Mouse (Mus musculus) 416B (cell line): ENCODE data around the gene Phxr2.
"Not testable (repeated sequence)": the region's sequence is repeated elsewhere in the genome, so short reads cannot be mapped to it uniquely, and the experiment has no call there.

Source experiments
- DNase-seq: peaks from one replicate; pipeline ENCODE4 v3.0.0; 2011; ENCODE audit warnings: low read depth

The Phxr2 gene

GRCm38 (mm10) chr10:99126225-99126624, at the start of gene Phxr2:
Phxr2 (minus strand) TSS chr10:99126325.
- no peak for DNase-seq

DNA sequence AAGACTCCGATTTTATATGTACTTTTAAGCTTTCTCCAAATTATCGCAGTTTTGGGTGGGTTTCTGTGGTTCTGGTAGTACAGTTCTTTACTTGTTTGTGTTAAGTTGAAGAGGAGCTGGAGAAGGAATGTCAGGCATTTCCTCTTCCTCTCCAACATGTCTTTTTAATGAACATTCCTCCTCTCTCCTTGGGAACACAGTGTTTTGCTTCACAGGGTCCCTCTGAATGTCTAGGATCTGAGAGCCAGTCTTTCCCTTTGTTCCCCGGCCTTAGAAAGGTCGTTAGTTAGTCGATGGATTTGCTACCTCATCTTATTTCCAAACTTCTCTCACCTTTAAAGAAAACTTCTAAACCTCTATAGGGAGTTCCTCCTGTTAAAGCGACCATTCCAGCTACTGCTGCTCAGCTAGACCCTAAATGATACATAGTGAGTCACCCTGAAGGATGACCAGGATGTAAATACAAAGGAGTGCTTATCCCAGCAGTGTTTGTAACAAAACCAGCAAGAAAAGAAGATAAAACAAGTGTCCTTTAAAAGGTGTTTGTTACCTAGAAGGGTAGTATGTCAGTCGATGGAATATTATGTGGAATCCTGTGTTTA, 46.9 kb upstream of the Phxr2 start:
- DNase-seq, result no peak

- no peak for DNase-seq
Observed at GRCm38 (mm10) chr10:99171961-99172497, 45.9 kb upstream of the Phxr2 start.

- DNase-seq, result peak; percentile 51
Observed at GRCm38 (mm10) chr10:99169765-99170129, 43.6 kb upstream of the Phxr2 start.

- DNase-seq, result no peak
Observed at GRCm38 (mm10) chr10:99168840-99169764, 43.0 kb upstream of the Phxr2 start.

DNA sequence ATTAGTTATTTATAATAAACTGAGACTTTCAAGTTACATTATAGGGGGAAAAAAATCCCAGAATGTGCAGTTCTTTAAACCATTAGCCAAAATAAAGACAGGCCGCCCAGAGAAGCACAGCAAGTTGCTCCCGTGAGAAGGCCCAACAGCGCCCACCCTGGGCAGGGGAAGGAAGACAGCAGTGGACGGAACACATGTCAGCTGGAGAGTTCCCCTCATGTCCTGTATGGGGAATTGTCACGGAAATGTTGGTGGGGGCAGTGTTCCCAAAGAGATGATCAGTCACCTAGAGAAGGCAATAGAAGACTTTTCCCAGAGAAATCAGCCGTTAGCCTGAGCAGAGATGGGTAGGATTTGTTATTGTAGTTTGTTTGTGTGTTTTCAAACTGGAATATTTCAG, 42.3 kb upstream of the Phxr2 start:
- DNase-seq, result no peak

- peak; percentile 48 for DNase-seq
Observed at GRCm38 (mm10) chr10:99166392-99166791, 40.3 kb upstream of the Phxr2 start.

DNA sequence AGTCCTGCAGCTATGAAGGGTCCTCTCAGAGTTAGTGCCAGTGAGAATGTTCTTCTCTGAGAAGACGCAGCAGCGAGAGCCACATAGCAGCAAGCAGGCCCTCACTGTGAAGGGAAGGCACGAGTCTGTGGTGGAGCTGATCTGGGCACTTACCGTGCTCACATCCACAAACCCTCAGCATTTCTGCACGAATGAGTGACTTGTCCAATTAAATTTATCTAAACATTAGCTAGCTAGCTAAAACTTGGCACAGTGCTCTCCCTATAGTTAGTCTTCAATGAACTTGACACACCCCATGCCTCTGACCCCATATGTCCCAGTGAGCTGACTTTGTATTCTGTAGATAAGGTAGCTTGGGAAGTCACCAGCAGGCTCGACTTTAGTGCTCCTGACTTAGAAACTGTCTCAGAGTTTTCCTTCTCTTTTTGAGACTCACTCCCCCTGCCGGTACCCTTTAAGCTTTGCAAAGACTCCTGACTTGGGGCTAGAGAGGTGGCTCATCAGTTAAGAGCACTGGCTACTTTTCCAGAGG, 39.7 kb upstream of the Phxr2 start:
- DNase-seq, result no peak

- DNase-seq, result peak; percentile 78
Observed at GRCm38 (mm10) chr10:99164871-99165477, 38.8 kb upstream of the Phxr2 start.

- DNase-seq, result no peak
Observed at GRCm38 (mm10) chr10:99163002-99163401, 36.9 kb upstream of the Phxr2 start.

DNA sequence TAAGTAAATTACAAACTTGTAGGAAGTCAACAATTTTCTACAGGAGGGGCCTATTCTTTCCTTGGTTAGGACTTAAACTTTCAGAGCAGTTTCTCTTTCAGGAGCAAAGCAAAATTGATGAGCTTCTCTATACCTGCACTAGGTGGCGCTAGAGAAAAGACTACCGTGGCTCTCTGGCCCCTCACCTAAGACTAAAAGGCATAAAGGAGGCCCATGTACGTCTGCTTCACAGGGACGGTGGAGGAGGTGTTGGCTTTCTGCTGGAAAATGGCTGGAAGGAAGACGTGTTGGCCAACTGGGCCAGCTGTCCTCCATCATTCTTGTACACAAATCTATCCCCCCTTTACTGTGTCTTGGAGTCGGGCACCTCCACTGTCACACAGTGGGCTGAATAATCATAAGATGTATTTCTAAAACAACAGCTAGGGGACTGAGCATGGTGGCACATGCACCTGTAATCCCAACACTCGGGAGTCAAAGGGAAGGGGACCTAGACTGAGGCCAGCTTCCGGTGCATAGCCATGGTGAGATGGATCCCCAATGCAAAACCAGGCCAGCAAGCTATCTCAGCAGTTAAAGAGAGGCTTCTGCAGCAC, 36.0 kb upstream of the Phxr2 start:
- peak; percentile 73 for DNase-seq

DNA sequence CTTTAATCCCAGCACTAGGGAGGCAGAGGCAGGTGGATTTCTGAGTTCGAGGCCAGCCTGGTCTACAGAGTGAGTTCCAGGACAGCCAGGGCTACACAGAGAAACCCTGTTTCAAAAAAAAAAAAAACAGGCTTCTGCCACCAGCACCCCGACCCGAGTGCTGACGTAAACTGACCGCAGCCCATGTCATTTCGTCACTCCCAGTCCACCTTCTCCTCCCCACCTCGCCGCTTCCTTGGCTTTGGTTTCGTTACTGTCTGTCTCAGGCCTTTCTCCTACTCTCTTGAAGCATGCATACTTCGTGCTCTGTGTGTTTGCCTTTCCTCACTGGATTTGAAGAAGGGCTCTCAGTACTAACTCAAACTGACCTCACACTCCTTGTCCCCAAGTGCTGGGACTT, 31.6 kb upstream of the Phxr2 start:
- DNase-seq, result not testable (repeated sequence)

DNA sequence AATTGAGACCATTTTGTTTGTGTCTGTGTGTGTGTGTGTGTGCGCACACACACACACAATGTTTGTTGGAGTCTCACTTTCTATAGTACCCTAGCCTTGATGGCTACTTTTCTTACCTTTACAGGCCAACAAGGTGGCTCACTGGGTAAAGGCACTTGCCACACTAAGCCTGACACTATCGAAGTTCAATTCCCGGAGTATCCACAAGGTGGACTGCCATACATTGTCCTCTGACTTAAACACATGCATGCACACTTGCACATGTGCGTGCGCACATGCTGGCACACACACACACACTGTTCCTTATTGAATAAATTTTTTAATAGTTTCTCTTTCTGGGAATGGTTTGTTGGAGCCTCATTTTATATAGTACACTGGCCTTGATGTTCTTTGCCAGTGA, 30.7 kb upstream of the Phxr2 start:
- DNase-seq, result peak; percentile 42

- no peak for DNase-seq
Observed at GRCm38 (mm10) chr10:99154635-99155034, 28.5 kb upstream of the Phxr2 start.

DNA sequence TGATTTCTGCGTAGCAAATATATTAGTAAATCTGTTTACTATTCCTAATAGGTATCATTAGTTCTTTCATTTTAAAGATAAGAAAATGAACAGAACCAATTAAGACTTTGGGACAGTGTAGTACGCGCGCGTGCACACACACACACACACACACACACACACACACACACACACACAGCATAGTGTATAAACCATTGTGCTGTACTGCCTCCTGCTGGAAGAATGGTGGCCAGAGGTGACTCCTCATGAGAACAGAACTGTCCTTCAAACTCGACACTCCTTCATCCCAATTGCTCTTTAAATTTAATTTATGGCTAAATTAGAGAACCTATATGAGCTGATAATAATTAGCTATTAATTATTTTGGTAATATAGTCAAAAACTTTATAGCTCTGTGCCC, 25.9 kb upstream of the Phxr2 start:
- peak; percentile 59 for DNase-seq

GRCm38 (mm10) chr10:99151580-99151979, 25.5 kb upstream of the Phxr2 start:
- DNase-seq, result no peak

DNA sequence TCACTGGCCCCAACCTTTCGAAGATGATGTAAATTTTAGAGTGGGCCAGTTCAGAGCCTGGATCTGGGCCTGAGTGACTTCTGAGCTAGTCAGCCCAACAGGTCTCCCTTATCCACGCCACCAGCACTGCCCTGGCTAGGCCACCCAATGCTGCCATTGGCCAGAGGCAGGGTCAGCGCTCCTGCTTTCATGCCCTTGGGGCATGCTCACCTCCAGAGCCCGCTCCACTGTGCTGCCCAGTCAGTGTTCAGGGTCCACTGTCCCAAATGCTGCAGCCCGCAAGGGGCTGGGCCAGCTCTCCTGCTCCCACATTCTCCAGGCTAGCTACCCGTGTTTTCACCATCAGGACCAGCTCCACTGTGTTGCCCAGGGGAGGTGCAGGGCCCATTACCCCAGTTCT, 23.9 kb upstream of the Phxr2 start:
- DNase-seq, result no peak

GRCm38 (mm10) chr10:99146596-99146995, 20.5 kb upstream of the Phxr2 start:
- peak; percentile 32 for DNase-seq

DNA sequence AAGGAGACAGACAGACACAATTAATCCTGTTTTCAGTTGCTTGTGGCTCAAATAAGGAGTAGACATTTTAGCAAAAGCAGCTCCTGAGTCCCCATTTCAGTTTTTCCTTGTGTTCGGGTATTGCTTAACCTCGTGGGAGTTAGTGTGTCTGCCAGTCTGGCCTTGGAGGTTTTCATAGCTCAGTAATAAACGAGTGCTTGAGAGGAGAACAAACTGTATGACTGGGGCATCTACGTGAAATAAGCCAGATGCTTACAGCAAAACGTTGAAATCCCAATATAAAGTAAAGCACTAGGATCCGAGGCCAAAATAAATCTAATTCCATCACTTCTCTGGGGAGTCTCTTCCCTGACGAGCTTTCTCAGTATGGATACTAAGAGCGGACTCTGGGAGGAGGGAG, 19.5 kb upstream of the Phxr2 start:
- no peak for DNase-seq

DNA sequence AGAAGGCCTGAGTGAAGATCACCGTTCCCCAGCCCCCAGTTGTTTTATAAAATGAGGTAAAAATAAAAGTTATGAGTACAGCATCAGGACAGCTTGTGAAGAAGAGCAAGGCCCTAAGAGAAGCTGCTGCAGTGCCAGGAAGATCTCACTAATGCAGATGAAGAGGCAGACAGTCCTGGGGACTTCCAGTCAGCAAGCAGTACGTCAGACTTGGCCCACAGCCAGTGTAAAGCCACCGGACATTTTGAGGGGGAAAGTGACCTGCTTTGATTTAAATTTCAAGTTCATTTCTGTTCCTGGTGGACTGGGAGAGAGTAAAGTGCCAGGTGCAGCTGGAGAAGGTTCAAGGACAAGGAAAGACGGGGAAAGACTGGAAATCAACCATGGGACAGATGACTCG, 10.2 kb upstream of the Phxr2 start:
- peak; percentile 20 for DNase-seq

DNA sequence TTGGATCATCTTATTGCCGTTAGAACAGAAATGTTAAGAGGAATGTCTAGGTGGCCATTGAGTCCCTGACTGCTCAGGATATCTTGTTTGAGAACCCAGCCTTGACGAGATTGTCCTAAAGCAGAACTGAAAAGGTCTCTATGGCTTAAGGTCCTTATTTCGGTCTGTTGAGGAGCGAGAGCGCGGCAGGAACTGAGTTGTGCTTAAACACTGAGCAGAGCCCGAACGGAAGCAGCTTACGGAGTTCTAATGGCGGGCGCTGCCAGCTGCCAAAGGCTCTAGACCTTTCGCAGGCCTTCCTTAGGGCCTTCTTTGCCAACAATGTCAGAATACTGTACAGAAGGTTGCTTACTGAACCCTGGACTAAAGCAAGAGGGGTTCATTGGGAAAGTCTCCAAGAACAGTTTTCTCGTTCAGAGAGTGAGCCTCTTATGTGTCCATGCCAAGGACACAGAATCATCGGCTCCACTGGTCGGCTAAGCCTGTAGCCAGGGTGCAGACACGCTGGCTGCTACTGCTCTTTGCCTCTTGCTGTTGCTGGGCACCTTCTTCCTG, 7.3 kb upstream of the Phxr2 start:
- no peak for DNase-seq
